In genomic region chr16:31061246-31061880, GRCm38 (mm10) we compare ENCODE assay signal across 8 mouse cellular contexts. TPM values are rescaled to one million over a fixed set of nuclear protein-coding genes. Genes with fewer than 3 reads are reported as not detected.
DNase-seq lines count a peak whose midpoint lies in the region; ATAC-seq lines count a peak whose summit lies in the region.

No protein-coding gene starts in this region.

- H3K4me2 ChIP-seq in heart, embryonic 11.5 days = no peak overlapping the region
- no peak overlapping the region; the same call in 1 of the 2 replicates for H3K4me2 ChIP-seq in embryonic facial prominence, embryonic 13.5 days

- H3K4me1 ChIP-seq in heart, embryonic 11.5 days (ENCODE audit: control insufficient read depth, insufficient read depth, low read length) = peaks cover 19% of the 10 kb centered on the region
- peaks cover 31% of the 10 kb centered on the region for H3K4me1 ChIP-seq in embryonic facial prominence, embryonic 13.5 days

- DNase-seq in heart, adult 18-20 months = peak; percentile 66 to 79
- DNase-seq in brain, adult 2 months (ENCODE audit: low read depth, low spot score) = peak; percentile 28
- peak; percentile 63 for DNase-seq in heart, postnatal 4 days
- no peak for DNase-seq in Muller cell, postnatal 12 days (ENCODE audit: inconsistent ontology term)
- no peak for DNase-seq in spleen, postnatal 36 days (ENCODE audit: low spot score in 2 of 2)

- 84% methylated on average over 11 of the region's 11 CpGs for WGBS in heart, embryonic 11.5 days (ENCODE audit: insufficient replicate concordance)
- 31% methylated on average over 11 of the region's 11 CpGs for WGBS in embryonic facial prominence, embryonic 13.5 days

- no peak overlapping the region for H3K4me3 ChIP-seq in heart, embryonic 11.5 days (ENCODE audit: low read depth, low read length)
- H3K4me3 ChIP-seq in embryonic facial prominence, embryonic 13.5 days = no peak overlapping the region

- H3K27me3 ChIP-seq in heart, embryonic 11.5 days (ENCODE audit: control insufficient read depth, insufficient read depth, low read length) = no peaks in the 10 kb centered on the region
- no peaks in the 10 kb centered on the region for H3K27me3 ChIP-seq in embryonic facial prominence, embryonic 13.5 days

- ATAC-seq in heart, embryonic 11.5 days (replicated peaks; ENCODE audit: insufficient number of reproducible peaks, low FRiP score, low TSS enrichment) = no peak
- ATAC-seq in embryonic facial prominence, embryonic 13.5 days (ENCODE audit: insufficient number of reproducible peaks, insufficient read depth, low FRiP score, low TSS enrichment, low read depth) = peak; percentile 56; the same call in 1 of the 2 replicates
- ATAC-seq in megakaryocyte-erythroid progenitor cell, adult 5-6 weeks (replicated peaks; ENCODE audit: low FRiP score, low TSS enrichment, poor library complexity, severe bottlenecking) = no peak

- H3K9ac ChIP-seq in heart, embryonic 11.5 days (ENCODE audit: low read depth, low read length) = no peak overlapping the region
- H3K9ac ChIP-seq in embryonic facial prominence, embryonic 13.5 days = no peak overlapping the region

- H3K9me3 ChIP-seq in heart, embryonic 11.5 days (replicated peaks; ENCODE audit: control insufficient read depth, low read length) = no peaks in the 10 kb centered on the region
- no peaks in the 10 kb centered on the region for H3K9me3 ChIP-seq in embryonic facial prominence, embryonic 13.5 days

- H3K27ac ChIP-seq in heart, embryonic 11.5 days (ENCODE audit: low read depth, low read length) = no peak overlapping the region
- H3K27ac ChIP-seq in embryonic facial prominence, embryonic 13.5 days = peak overlapping the region; percentile 79

- H3K36me3 ChIP-seq in heart, embryonic 11.5 days (ENCODE audit: control insufficient read depth, insufficient read depth, low read length) = no peaks in the 10 kb centered on the region
- H3K36me3 ChIP-seq in embryonic facial prominence, embryonic 13.5 days = no peaks in the 10 kb centered on the region

RNA-seq across cellular contexts. Expression of gene Xxylt1, which starts 19.9 kb away (rescaled TPM):
- total RNA-seq in heart, adult 18-20 months (2021) = 10 to 100 TPM; 10.2 to 10.9 TPM
- 10.3 and 12.2 TPM in 2 replicates for polyA plus RNA-seq in heart, embryonic 11.5 days (2014; fragmentation: Nextera tagmentation; extraction: Ambion mirVana)
- polyA plus RNA-seq in embryonic facial prominence, embryonic 13.5 days (2015; fragmentation: Nextera tagmentation; extraction: Ambion mirVana) = 22.4 and 22.5 TPM in 2 replicates
- total RNA-seq in heart, postnatal 4 days (2021) = 10 to 100 TPM; 15.9 to 17.3 TPM
- total RNA-seq in megakaryocyte-erythroid progenitor cell, adult 5-6 weeks (2014; fragmentation: Nextera tagmentation) = 6.1 and 18.1 TPM in 2 replicates
- total RNA-seq in megakaryocyte-erythroid progenitor cell, adult 5-6 weeks (2017) = 6.9 and 8.5 TPM in 2 replicates

Comparison
In these comparisons a context has a peak if more than half of its experiments do, and no peak if none do; other contexts are left out.
1. DNase-seq: peak in heart, adult 18-20 months (2 of 2), brain, adult 2 months (single experiment) and heart, postnatal 4 days (single experiment); none in Muller cell, postnatal 12 days (single experiment) and spleen, postnatal 36 days (0 of 2).